Mouse (Mus musculus) G1E-ER4 (cell line): ENCODE measurements around the gene Ywhag. TPM values are rescaled to one million over a fixed set of nuclear protein-coding genes. Genes with fewer than 3 reads are reported as not detected.

Source experiments
- GATA1 ChIP-seq: IDR thresholded peaks from one replicate; pipeline ENCODE4 v1.8.0; 2012; ENCODE audit warnings: low read length, inconsistent platforms
- polyA plus RNA-seq: library from polyadenylated mRNA; stranded (reverse); fragments of >175 nt; gene quantifications from 2 replicates; pipeline ENCODE4 v1.2.3, GENCODE M21; 2012

Gene Ywhag
- polyA plus RNA-seq = 226 and 268 TPM in 2 replicates

DNA sequence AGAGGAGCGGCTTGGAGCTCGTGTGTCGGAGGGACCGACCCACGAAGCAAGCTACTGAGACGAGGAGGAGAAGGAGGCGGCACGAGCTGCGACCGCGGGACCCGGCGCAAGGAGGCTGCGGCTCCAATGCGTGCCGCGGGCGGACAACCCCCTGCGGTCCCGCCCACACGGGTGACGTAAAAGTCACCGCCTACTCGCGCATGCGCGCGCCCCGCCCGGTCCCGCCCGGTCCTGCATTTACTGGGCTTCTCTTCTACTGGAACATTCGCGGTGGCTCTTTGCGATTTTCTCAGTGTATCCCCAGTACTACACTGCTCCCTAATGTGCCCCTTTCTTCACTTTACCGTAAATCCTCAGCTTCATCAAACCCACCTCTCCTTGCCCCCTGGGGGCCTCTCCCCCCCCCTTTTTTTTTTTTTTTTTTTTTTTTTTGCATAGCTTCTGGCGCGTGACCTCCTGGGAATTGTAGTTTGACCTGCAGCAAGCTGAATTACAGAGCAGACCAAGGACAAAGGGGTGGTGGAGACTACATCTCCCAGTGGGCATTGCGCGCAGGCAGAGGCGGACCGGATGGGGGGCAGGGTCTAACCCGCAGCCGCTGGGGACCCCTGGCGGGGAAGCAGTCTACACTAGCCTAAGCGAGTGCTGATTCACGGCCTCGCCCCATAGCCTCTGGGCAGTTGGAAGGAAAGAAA is at the start of gene Ywhag:
TSS of gene Ywhag (minus strand) at position 136 of the 695 bp plus-strand sequence.
- TF ChIP-seq GATA1 = no peak

DNA sequence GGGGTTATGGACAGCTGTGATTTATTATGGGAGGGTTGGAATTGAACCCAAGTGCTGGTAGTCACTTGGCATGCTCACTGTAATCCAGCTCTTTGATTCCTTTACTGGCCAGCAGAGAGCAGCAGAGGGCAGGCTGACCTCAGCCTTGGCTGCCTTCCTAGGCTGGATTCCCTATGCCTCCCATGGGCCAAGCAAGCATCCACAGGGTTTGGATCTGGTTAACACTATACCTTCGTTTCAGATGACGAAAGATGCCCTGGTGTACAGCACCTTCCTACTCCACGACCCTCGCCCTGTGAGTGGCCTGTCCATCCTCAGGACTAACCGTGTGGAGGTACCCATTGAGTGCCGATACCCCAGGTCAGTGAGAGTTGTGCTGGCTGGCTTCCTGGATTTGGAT is 48.0 kb upstream of the Ywhag start:
- no peak for TF ChIP-seq GATA1

DNA sequence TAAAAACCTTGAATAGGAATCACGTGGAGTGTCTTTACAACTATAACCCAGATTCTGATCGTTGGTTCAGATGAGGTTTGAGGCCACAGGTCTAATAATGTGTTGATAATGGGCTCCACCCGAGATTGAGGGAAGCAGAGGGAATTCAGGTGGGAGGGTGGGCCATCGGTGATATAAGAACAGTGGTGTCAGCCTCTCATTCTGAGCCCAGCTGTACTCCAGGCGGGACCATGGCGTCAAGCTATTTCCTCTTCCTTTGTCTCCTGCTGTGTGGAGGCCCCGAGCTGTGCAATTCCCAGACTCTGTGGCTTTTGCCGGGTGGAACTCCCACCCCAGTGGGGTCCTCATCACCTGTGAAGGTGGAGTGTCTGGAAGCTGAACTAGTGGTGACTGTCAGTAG is 45.5 kb upstream of the Ywhag start, which contains the start of gene Zp3:
TSS of gene Zp3 (plus strand) at position 196 of the 400 bp plus-strand sequence.
- no peak for TF ChIP-seq GATA1

DNA sequence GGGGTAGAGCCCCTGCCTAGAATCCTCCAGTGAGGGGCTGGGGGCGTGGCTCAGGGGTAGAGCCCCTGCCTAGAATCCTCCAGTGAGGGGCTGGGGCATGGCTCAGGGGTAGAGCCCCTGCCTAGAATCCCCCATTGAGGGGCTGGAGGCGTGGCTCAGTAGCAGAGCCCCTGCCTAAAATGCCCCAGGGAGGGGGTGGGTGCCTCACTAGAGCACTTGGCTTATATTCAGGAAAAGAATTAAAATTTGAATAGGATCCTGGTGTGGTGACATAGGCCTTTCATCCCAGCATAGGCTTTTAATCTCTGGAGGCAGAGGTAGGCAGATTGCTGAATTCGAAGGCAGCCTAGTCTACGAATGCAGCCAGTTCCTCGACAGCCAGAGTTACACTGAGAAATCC is 45.0 kb upstream of the Ywhag start:
- no peak for TF ChIP-seq GATA1

DNA sequence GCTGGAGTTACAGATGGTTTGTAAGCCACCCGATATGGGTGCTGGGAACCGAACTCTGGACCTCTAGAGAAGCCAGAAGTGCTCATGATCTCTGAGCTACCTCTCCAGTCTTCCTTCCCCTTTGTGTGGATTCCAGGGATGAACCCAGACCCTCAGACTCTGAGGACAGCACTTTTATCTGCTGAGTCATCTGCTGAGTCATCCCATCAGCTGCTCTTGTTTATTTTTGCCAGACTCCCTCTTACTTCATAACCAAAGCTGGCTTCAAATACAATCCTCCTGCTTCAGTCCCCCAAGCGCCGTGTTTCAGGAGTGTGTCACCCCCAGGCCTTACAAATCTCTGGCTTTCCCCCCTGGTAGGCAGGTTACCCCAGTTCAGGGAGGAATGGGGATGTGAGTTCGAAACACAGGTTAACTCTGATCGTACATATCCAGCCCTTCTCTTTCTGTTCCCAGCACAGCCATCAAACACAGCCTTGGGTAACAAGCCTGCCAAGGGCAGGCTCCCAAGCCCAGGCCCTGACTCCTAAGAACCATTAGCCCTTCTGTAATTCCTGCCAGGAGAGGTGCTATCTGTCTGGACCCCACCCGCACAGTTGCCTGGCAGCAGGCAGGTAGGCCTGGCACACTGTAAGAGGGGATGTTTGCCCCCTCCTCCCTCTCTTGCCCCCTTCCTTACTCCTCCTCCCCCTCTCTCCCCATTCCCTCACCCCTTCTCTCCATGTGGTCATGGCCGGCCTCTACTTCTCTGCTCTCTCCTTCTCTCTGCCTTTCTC is 41.7 kb upstream of the Ywhag start:
- TF ChIP-seq GATA1 = no peak

DNA sequence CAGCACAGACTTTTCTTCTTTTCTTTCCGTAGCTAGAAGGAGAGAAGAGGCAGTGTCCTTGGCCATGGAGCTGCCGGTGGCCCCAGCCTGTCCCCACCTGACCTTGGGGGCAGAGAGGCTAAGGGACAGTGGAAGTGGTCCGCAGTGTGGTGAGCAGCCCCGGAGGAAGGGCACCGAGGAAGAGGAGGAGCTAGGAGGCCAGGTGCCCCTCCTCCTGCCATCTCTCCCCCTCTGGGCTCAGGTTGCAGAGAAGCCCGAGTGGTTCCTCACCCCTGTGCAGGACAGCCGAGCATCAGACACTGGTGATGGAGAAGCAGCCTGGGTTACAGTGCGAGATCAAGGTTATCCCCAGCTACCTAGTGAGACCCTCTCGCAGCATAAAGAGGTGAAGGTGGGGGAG is 39.9 kb upstream of the Ywhag start, which contains the start of gene Ssc4d:
TSS of gene Ssc4d (minus strand) at position 167 of the 400 bp plus-strand sequence.
- TF ChIP-seq GATA1 = no peak

DNA sequence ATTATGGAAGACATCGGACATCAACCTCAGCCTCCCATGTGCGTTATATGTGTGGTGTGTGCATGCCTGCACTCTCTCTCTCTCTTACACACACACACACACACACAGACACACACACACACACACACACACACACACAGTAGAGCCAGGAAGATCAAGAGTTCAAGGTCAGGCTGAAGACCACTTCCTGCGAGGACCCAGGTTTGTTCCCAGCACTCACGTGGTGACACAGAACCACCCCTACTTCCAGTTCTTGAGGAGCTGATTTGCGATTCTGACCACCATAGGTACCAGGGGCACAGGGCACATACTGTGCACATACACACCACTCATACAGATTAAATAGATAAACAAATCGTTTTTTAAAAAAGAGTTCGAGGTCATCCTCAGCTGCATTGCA is 37.5 kb upstream of the Ywhag start:
- TF ChIP-seq GATA1 = no peak

DNA sequence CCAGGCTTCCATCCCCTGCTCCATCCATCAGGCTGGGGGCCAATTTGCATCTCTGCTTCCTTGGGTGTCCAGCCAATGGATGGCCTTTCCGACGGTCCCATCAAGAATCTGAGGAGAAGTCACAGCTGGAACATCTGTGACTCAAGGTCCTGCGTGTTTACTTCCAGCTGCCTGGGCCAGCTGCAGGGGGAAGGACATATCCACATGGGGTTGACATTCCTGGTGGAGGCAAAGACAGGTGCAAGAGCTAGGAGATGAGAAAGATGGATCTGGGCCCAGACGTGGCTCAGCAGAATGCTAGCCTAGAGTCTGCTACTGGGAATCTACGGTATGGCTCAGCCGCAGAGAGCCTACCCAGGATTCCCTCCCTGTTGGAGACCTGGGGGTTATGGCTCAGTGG is 35.8 kb upstream of the Ywhag start:
- no peak for TF ChIP-seq GATA1

DNA sequence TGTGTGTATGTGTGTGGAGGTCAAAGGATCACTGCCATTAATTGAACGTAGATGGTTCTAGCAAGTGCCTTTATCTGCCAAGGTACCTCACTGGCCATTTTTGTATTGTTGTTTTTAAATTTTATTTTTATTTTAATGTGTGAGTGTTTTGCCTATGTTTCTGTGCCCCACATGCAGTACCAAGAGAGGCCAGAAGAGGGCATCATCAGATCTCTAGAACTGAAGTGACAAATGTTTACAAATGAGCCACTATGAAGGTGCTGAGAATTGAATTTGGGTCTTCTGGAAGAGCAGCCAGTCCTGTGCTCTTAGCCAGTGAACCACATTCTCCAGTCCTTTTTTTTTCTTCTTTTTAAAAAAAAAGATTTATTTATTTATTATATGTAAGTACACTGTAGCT is 34.4 kb upstream of the Ywhag start:
- TF ChIP-seq GATA1 = no peak

DNA sequence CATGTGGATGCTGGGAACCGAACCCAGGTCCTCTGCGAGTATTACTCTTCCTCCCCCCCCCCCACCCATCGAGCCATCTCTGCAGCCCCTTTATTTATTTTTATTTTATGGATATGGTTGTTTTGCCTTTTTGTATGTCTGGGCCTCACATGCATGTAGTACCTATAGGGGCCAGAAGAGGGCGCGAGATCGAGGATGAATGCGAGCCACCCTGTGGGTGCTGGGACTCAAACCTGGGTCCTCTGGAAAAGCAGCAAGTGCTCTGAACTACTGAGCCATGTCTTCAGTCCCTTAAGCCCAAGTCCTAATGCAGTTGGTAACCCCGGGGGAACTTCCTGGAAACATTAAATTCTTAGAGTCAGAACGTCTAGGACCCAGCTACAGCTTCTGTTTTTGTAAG is 32.5 kb upstream of the Ywhag start:
- TF ChIP-seq GATA1 = no peak

DNA sequence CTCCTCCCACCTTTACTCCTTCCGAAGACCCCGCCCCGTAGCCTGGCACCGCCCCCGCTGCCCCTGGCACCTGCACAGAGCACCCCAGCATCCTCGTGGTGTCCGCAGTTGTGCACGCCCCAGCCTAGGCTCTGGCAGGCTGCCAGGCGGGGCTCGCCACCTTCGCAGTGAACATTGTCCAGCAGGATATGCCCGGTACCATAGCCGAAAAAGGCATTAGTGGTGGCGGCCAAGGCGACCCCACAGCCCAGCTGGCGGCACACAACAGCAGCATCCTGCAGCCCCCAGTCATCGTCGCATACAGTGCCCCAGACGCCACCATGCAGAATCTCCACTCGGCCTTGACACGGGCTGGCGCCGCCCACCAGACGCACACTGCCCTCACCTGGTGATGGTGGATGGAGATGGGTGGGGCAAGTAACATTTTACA is 31.1 kb upstream of the Ywhag start:
- no peak for TF ChIP-seq GATA1

DNA sequence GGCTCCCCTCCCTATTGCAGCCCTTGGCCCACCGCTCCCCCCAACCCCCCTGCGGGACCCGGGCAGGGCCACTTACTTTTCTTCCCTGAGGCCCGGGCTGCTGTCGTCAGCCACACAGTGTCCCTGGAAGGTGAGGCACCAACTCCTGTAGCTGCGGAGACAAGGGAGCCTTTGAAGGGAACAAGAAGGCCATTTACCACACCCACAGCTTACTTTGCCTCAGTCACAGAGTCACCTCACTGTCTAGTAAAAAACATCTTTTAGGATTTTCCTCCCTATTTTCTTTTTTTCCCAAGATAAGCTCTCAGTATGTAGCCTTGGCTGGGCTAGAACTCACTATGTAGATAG is 28.8 kb upstream of the Ywhag start:
- no peak for TF ChIP-seq GATA1

DNA sequence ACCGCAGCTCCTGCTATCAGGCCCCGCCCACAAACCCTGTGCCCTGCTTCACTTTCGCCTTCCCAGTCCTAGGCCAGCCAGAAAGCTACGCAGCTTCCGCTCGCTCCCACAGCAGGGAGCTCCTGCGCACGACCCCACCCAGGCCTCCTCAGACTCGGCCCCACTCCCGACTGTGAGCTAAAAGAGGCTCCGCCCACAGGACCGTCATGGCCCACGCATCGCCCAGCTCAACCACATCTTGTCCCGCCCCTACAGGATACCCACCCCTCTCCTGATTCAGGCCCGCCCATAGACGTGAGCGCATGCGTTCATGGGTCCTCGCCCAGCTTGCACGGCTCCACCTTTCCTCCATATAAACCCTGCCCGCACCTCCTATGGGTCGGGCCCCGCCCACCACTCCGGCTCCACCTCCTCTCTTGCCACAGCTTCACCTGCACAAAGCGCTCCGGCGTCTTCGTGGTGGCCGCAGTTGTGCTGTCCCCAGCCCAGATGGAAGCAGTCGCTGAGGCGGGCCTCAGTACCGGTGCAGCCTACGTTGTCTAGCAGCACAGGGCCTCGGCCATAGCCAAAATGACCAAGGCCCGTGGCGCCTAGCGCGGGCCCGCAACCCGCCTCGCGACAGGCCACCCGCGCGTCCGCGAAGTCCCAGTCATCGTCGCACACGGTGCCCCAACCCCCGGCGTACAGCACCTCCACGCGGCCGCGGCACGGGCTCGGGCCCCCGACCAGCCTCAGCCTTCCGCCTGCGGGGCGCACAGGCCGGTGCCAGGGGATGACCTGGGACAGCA is 28.3 kb upstream of the Ywhag start:
- no peak for TF ChIP-seq GATA1

DNA sequence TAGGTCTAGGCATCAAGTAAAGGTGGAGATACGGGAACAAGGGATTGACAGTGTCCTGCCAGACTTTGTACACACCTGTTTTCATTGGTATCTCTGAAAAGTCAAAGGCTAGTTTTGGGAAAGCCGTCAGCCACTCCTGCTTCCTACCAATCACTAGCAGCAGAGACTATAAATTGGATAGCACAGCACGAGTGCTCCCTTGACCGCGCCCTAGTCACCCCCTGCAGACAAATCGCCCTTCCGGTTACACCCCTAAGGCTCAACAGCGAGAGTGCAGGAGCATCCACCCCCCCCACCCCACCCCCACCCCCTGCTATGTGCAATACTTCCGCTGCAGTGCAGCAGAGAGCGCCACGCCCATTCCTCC is 27.7 kb upstream of the Ywhag start:
- TF ChIP-seq GATA1 = no peak

DNA sequence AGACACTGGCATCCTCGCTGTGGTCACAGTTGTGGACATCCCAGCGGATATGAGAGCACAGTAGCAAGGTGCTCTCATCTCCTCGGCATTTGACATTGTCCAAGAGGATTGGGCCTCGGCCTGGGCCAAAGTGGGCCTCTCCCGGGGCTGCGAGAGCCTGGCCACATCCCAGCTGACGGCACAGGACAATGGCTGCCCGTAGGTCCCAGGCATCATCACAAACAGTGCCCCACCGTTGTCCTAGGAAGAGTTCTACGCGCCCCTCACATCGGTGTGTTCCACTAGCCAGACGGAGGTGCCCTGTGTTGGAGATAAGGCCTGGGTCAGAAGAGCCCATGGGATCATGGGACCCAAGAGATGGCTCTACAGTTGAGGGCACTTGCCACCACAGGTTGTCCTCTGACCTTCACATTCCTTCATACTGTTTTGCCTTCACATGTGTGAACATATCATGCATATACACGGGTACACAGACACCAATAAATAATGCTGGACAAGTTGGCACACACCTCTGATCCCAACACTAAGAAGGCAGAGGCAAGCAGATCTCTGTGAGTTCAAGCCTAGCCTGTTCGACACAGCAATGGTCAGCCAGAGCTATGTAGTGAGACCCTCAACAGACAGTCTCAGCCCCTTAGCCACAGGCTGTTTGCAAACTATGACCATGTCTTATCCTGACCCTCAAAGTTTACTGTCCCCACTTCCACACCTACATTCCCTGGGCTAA is 26.7 kb upstream of the Ywhag start:
- no peak for TF ChIP-seq GATA1

DNA sequence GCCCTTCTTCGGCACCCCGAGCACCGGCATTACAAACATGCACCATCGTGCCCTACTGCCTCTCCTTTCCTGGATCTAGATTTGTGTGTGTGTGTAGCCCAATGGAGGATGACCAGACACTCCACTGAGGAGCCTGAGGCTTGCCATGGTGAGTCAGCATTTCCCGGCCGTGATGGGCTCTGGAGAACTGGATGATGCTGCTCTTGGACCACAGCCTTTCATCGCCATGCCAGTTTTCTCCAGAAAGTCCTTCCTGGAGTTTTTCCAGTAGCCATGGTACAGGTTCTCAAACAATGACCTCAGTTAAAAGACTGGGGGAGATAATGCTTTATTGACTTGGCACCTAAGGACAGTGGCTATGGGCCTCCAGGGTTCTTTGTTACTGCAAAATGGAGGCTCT is 25.5 kb upstream of the Ywhag start:
- TF ChIP-seq GATA1 = no peak

DNA sequence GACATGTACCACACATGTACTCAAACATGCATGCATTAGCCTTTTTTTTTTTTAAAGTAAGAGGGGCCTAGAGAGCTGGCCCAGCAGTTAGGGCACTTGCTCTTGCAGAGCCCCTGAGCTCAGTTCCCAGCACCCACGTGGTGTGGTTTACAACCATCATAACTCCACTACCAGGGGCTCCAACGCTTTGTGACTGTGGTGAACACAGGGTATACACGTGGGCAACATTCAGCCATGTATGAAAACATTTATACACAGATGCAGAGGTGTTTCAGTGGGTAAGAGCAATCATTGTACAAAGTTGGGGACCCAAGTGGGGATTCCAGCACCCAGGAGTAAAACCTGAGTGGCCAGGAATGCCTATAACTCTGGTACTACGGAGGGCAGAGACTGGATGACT is 24.0 kb upstream of the Ywhag start:
- no peak for TF ChIP-seq GATA1
